8 mouse cellular contexts compared by ENCODE assay signal in the genomic region with DNA sequence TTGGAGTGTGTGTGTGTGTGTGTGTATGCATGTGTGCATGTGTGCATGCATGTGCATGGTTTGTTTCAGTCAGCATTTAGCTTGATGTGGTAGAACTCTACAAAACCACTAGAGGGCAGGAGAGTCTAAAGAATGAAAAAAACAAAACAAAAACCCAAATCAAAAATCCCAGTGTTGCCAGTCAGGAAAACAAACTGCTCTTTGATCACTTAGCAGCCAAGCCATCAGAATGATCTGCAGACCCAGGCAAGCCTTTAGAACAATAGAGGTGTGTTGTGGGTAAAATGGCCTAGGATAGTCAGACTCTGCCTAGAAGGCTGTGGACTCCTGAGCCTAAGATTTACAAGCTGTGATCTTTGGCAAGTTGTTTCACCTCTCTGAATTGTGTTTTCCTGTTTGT.
A peak's percentile ranks its signal among the peaks of the same experiment; 100 is the strongest.
DNase-seq lines count a peak whose midpoint lies in the region; ATAC-seq and TF ChIP-seq lines count a peak whose summit lies in the region.

No protein-coding gene starts in this region.

- TF ChIP-seq CTCF in intestine, postnatal 0 days (IDR thresholded peaks at IDR 0.05; ENCODE audit: low read depth) = peak; percentile 77
- peak; percentile 78 for TF ChIP-seq CTCF in lung, postnatal 0 days (IDR thresholded peaks at IDR 0.05)

- peak; percentile 76 for DNase-seq in MN1 (ENCODE audit: low spot score)
- peak; percentile 83 for DNase-seq in embryonic facial prominence, embryonic 11.5 days (ENCODE audit: low spot score)
- peak; percentile 79 for DNase-seq in lung, postnatal 0 days (ENCODE audit: low spot score)
- DNase-seq in thymus, postnatal 10 days (ENCODE audit: low spot score in 2 of 2) = no peak
- no peak for DNase-seq in spleen, adult 12 weeks (ENCODE audit: low spot score)
- DNase-seq in left cerebral cortex, adult 18-20 months (ENCODE audit: low spot score in 2 of 2) = no peak

- H3K9ac ChIP-seq in intestine, postnatal 0 days (ENCODE audit: low read depth, low read length) = no peak overlapping the region
- no peak overlapping the region for H3K9ac ChIP-seq in intestine, embryonic 15.5 days
- 0 out of 2 replicates have a peak overlapping the region, but pooled peaks have one; percentile 27 for H3K9ac ChIP-seq in embryonic facial prominence, embryonic 11.5 days (replicated peaks; ENCODE audit: low read length)
- H3K9ac ChIP-seq in lung, postnatal 0 days (replicated peaks; ENCODE audit: low read depth) = no peak overlapping the region

- no peak overlapping the region for H3K4me3 ChIP-seq in intestine, postnatal 0 days (ENCODE audit: low read depth, low read length)
- H3K4me3 ChIP-seq in intestine, embryonic 15.5 days (replicated peaks) = no peak overlapping the region
- H3K4me3 ChIP-seq in embryonic facial prominence, embryonic 11.5 days (ENCODE audit: low read depth, low read length) = no peak overlapping the region
- no peak overlapping the region for H3K4me3 ChIP-seq in lung, postnatal 0 days (ENCODE audit: low read depth, low read length)

- peaks cover 7% of the 10 kb centered on the region; the same call in 1 of the 2 replicates for H3K9me3 ChIP-seq in intestine, postnatal 0 days (ENCODE audit: control insufficient read depth)
- H3K9me3 ChIP-seq in intestine, embryonic 15.5 days = no peaks in the 10 kb centered on the region
- no peaks in the 10 kb centered on the region for H3K9me3 ChIP-seq in embryonic facial prominence, embryonic 11.5 days (replicated peaks; ENCODE audit: control insufficient read depth, low read length)
- 0 out of 2 replicates have a peak, but pooled peaks cover 5% of the 10 kb centered on the region for H3K9me3 ChIP-seq in lung, postnatal 0 days (ENCODE audit: low read length)

- H3K27ac ChIP-seq in intestine, postnatal 0 days (ENCODE audit: low read depth, low read length) = no peak overlapping the region
- no peak overlapping the region for H3K27ac ChIP-seq in intestine, embryonic 15.5 days
- no peak overlapping the region for H3K27ac ChIP-seq in embryonic facial prominence, embryonic 11.5 days (replicated peaks; ENCODE audit: low read depth, low read length)
- H3K27ac ChIP-seq in lung, postnatal 0 days (ENCODE audit: low read length) = no peak overlapping the region

- no peaks in the 10 kb centered on the region for H3K4me1 ChIP-seq in intestine, postnatal 0 days (replicated peaks; ENCODE audit: control insufficient read depth, insufficient read depth, low read length)
- no peaks in the 10 kb centered on the region for H3K4me1 ChIP-seq in intestine, embryonic 15.5 days (replicated peaks)
- H3K4me1 ChIP-seq in embryonic facial prominence, embryonic 11.5 days (ENCODE audit: control insufficient read depth, insufficient read depth, low read length) = no peaks in the 10 kb centered on the region
- no peaks in the 10 kb centered on the region for H3K4me1 ChIP-seq in lung, postnatal 0 days (ENCODE audit: insufficient read depth, low read depth, low read length)

- ATAC-seq in intestine, postnatal 0 days = no peak
- ATAC-seq in intestine, embryonic 15.5 days = no peak
- no peak for ATAC-seq in embryonic facial prominence, embryonic 11.5 days (replicated peaks; ENCODE audit: insufficient number of reproducible peaks, low FRiP score, low TSS enrichment, low read depth)
- no peak for ATAC-seq in lung, postnatal 0 days

- TF ChIP-seq EP300 in lung, postnatal 0 days (IDR thresholded peaks at IDR 0.05) = no peak

- no peak overlapping the region for H3K4me2 ChIP-seq in intestine, postnatal 0 days (replicated peaks; ENCODE audit: low read depth)
- no peak overlapping the region for H3K4me2 ChIP-seq in intestine, embryonic 15.5 days (replicated peaks)
- H3K4me2 ChIP-seq in embryonic facial prominence, embryonic 11.5 days (ENCODE audit: low read depth, low read length) = no peak overlapping the region
- no peak overlapping the region for H3K4me2 ChIP-seq in lung, postnatal 0 days (replicated peaks; ENCODE audit: low read depth, low read length)

- H3K36me3 ChIP-seq in intestine, postnatal 0 days (ENCODE audit: control insufficient read depth, insufficient read depth) = no peaks in the 10 kb centered on the region
- H3K36me3 ChIP-seq in intestine, embryonic 15.5 days = no peaks in the 10 kb centered on the region
- H3K36me3 ChIP-seq in embryonic facial prominence, embryonic 11.5 days (replicated peaks; ENCODE audit: control insufficient read depth, insufficient read depth, low read depth, low read length) = no peaks in the 10 kb centered on the region
- no peaks in the 10 kb centered on the region for H3K36me3 ChIP-seq in lung, postnatal 0 days (ENCODE audit: insufficient read depth, low read length)

- no peaks in the 10 kb centered on the region for H3K27me3 ChIP-seq in intestine, postnatal 0 days (replicated peaks; ENCODE audit: control insufficient read depth, insufficient read depth, low read length)
- H3K27me3 ChIP-seq in intestine, embryonic 15.5 days (replicated peaks) = no peaks in the 10 kb centered on the region
- H3K27me3 ChIP-seq in embryonic facial prominence, embryonic 11.5 days (ENCODE audit: control insufficient read depth, insufficient read depth, low read length) = no peaks in the 10 kb centered on the region
- H3K27me3 ChIP-seq in lung, postnatal 0 days (replicated peaks; ENCODE audit: insufficient read depth, low read length) = no peaks in the 10 kb centered on the region

Comparison
In these comparisons a context has a peak if more than half of its experiments do, and no peak if none do; other contexts are left out.
1. DNase-seq: peak in MN1 (single experiment), embryonic facial prominence, embryonic 11.5 days (single experiment) and lung, postnatal 0 days (single experiment); none in thymus, postnatal 10 days (0 of 2), spleen, adult 12 weeks (single experiment) and left cerebral cortex, adult 18-20 months (0 of 2).